Mouse (Mus musculus) CH12.LX (cell line): ENCODE measurements at regions not wholly inside any gene's neighbourhood (a gene's known extent, or its start where the extent isn't known, plus 50 kb on each side); places are given as distances from the start of the nearest gene placed in this dataset.

Experiments
- DNase-seq: peaks from one replicate; pipeline ENCODE4 v3.0.0-alpha.2; 2013; ENCODE audit errors: extremely low read depth
- H3K27ac ChIP-seq: 2 replicates; pipeline ENCODE4 v1.5.1; 2012; ENCODE audit warnings: low read depth, mild to moderate bottlenecking, control low read depth, moderate library complexity; ENCODE audit not compliant: insufficient read depth
- H3K27me3 ChIP-seq: replicated peaks from 2 replicates; pipeline ENCODE3; 2012; ENCODE audit warnings: inconsistent platforms
- H3K36me3 ChIP-seq, 2 experiments: replicated peaks in 1 of 2; 2 replicates each; pipeline versions ENCODE3 to v1.6.1; 2012; ENCODE audit warnings: inconsistent platforms in 1 of 2, low read length in 1 of 2, mild to moderate bottlenecking in 1 of 2, mixed read lengths in 1 of 2, moderate library complexity in 1 of 2; ENCODE audit not compliant: control insufficient read depth in 1 of 2, insufficient read depth in 1 of 2
- H3K4me1 ChIP-seq, 2 experiments: 2 replicates each; pipeline ENCODE4 v1.6.1; 2012; ENCODE audit warnings: inconsistent platforms in 1 of 2, moderate library complexity in 1 of 2; ENCODE audit not compliant: insufficient read depth in 2 of 2, control insufficient read depth in 1 of 2
- H3K4me2 ChIP-seq: 2 replicates; pipeline ENCODE4 v1.6.1; 2012; ENCODE audit warnings: low read depth, mild to moderate bottlenecking, control low read depth; ENCODE audit not compliant: poor library complexity, insufficient read depth, severe bottlenecking
- H3K4me3 ChIP-seq, 3 experiments: fragments of 150-350 bp in 1 of 3; sonication (generic) in 1 of 3; replicated peaks in 1 of 3; 2 replicates each; pipeline versions ENCODE3 to v1.5.1; 2011 to 2012; ENCODE audit warnings: low read depth in 2 of 3, low read length in 2 of 3, mild to moderate bottlenecking in 2 of 3, moderate library complexity in 2 of 3, control low read depth in 1 of 3, improper control_type of control experiment in 1 of 3, inconsistent platforms in 1 of 3, mixed read lengths in 1 of 3; ENCODE audit not compliant: poor library complexity in 1 of 3
- H3K79me2 ChIP-seq: replicated peaks from 2 replicates; pipeline ENCODE4 v1.6.1; 2012; ENCODE audit warnings: mild to moderate bottlenecking, moderate library complexity; ENCODE audit not compliant: control insufficient read depth, poor library complexity, insufficient read depth, severe bottlenecking; ENCODE audit errors: extremely low read depth
- H3K9ac ChIP-seq: 2 replicates; pipeline ENCODE4 v1.6.1; 2012; ENCODE audit warnings: low read depth, mild to moderate bottlenecking, control low read depth, moderate library complexity; ENCODE audit not compliant: insufficient read depth
- H3K9me3 ChIP-seq: replicated peaks from 2 replicates; pipeline ENCODE3; 2012; ENCODE audit warnings: low read length, inconsistent platforms, mixed read lengths
- BHLHE40 ChIP-seq: IDR thresholded peaks from 2 replicates; pipeline ENCODE4 v1.6.1; 2011; ENCODE audit warnings: mild to moderate bottlenecking, low read depth, low read length, improper control_type of control experiment
- CHD2 ChIP-seq: IDR thresholded peaks from 2 replicates; pipeline ENCODE4 v1.6.1; 2011; ENCODE audit warnings: low read length, improper control_type of control experiment
- E2F4 ChIP-seq: IDR thresholded peaks from 2 replicates; pipeline ENCODE4 v1.6.1; 2011; ENCODE audit warnings: low read depth, low read length, improper control_type of control experiment; ENCODE audit not compliant: insufficient replicate concordance
- JUND ChIP-seq: conservative IDR thresholded peaks from 2 replicates; pipeline ENCODE4 v1.6.1; 2011; ENCODE audit warnings: low read depth, low read length, improper control_type of control experiment
- KAT2A ChIP-seq: IDR thresholded peaks from 2 replicates; pipeline ENCODE4 v1.6.1; 2012; ENCODE audit warnings: low read length, improper control_type of control experiment, inconsistent platforms; ENCODE audit not compliant: insufficient replicate concordance
- MAFK ChIP-seq: IDR thresholded peaks from 2 replicates; pipeline ENCODE4 v1.6.1; 2011; ENCODE audit warnings: low read length, improper control_type of control experiment; ENCODE audit not compliant: insufficient replicate concordance
- MAX ChIP-seq: IDR thresholded peaks from 2 replicates; pipeline ENCODE4 v1.6.1; 2011; ENCODE audit warnings: low read length, improper control_type of control experiment
- MEF2A ChIP-seq: IDR thresholded peaks from 2 replicates; pipeline ENCODE4 v1.6.1; 2014; ENCODE audit warnings: low read depth, mild to moderate bottlenecking, inconsistent platforms, low read length, improper control_type of control experiment, borderline replicate concordance
- MXI1 ChIP-seq: IDR thresholded peaks from 2 replicates; pipeline ENCODE4 v1.6.1; 2011; ENCODE audit warnings: mild to moderate bottlenecking, low read depth, low read length, improper control_type of control experiment
- MYC ChIP-seq: IDR thresholded peaks from 2 replicates; pipeline ENCODE4 v1.6.1; 2011; ENCODE audit warnings: low read depth, mild to moderate bottlenecking, improper control_type of control experiment, low read length
- NELFE ChIP-seq: IDR thresholded peaks from 2 replicates; pipeline ENCODE4 v1.6.1; 2011; ENCODE audit warnings: low read depth, low read length, improper control_type of control experiment
- POLR2A ChIP-seq: IDR thresholded peaks from 2 replicates; pipeline ENCODE4 v1.6.1; 2011; ENCODE audit warnings: low read depth, mild to moderate bottlenecking, improper control_type of control experiment, low read length
- POLR2AphosphoS2 ChIP-seq: IDR thresholded peaks from 2 replicates; pipeline ENCODE4 v1.6.1; 2011; ENCODE audit warnings: low read depth, low read length, improper control_type of control experiment
- RCOR1 ChIP-seq: conservative IDR thresholded peaks from 2 replicates; pipeline ENCODE4 v1.6.1; 2012; ENCODE audit warnings: low read depth, mild to moderate bottlenecking, inconsistent platforms, low read length, improper control_type of control experiment
- SIN3A ChIP-seq: IDR thresholded peaks from 2 replicates; pipeline ENCODE4 v1.6.1; 2012; ENCODE audit warnings: low read length, improper control_type of control experiment, inconsistent platforms
- SMC3 ChIP-seq: IDR thresholded peaks from 2 replicates; pipeline ENCODE4 v1.6.1; 2011; ENCODE audit warnings: low read depth, low read length, improper control_type of control experiment
- TBP ChIP-seq: conservative IDR thresholded peaks from 2 replicates; pipeline ENCODE4 v1.6.1; 2011; ENCODE audit warnings: low read depth, low read length, improper control_type of control experiment
- TCF12 ChIP-seq: IDR thresholded peaks from 2 replicates; pipeline ENCODE4 v1.6.1; 2014; ENCODE audit warnings: low read depth, mild to moderate bottlenecking, inconsistent platforms, low read length, improper control_type of control experiment
- UBTF ChIP-seq: IDR thresholded peaks from 2 replicates; pipeline ENCODE4 v1.6.1; 2012; ENCODE audit warnings: low read depth, mild to moderate bottlenecking, inconsistent platforms, low read length, improper control_type of control experiment, moderate library complexity
- USF1 ChIP-seq: IDR thresholded peaks from 2 replicates; pipeline ENCODE4 v1.6.1; 2014; ENCODE audit warnings: low read depth, mild to moderate bottlenecking, inconsistent platforms, low read length, improper control_type of control experiment
- USF2 ChIP-seq: conservative IDR thresholded peaks from 2 replicates; pipeline ENCODE4 v1.6.1; 2011; ENCODE audit warnings: low read depth, low read length, improper control_type of control experiment
- ZC3H11A ChIP-seq: IDR thresholded peaks from 2 replicates; pipeline ENCODE4 v1.6.1; 2012; ENCODE audit warnings: low read depth, mild to moderate bottlenecking, inconsistent platforms, low read length, improper control_type of control experiment
- ZKSCAN1 ChIP-seq: IDR thresholded peaks from 2 replicates; pipeline ENCODE4 v1.6.1; 2012; ENCODE audit warnings: low read depth, inconsistent platforms, low read length, improper control_type of control experiment, borderline replicate concordance
- ZMIZ1 ChIP-seq: IDR thresholded peaks from 2 replicates; pipeline ENCODE4 v1.6.1; 2012; ENCODE audit warnings: low read depth, mild to moderate bottlenecking, inconsistent platforms, low read length, improper control_type of control experiment
- ZNF384 ChIP-seq: IDR thresholded peaks from 2 replicates; pipeline ENCODE4 v1.6.1; 2012; ENCODE audit warnings: low read depth, low read length, improper control_type of control experiment, inconsistent platforms
- dilution Hi-C: fragments of 300-500 bp; cut with MboI; formaldehyde crosslinking; loops from 2 replicates; pipeline ENCODE4 v1.14.3; 2020; ENCODE audit warnings: low sequenced_read_pairs; ENCODE audit not compliant: extremely low pct_unique_long_range_greater_than_20kb, extremely low pct_ligation_motif_present
- in situ Hi-C: fragments of 300-500 bp; cut with MboI; formaldehyde crosslinking; loops from 3 replicates; pipeline ENCODE4 v1.14.3; 2019; ENCODE audit warnings: low sequenced_read_pairs, low pct_ligation_motif_present, low pct_unique_long_range_greater_than_20kb, mixed read lengths

GRCm38 (mm10) chr3:118465611-118466010 lies 96.3 kb upstream of the Dpyd start:
- Histone ChIP-seq H3K9ac (no peak overlapping the region), H3K9me3 (no peaks in the 10 kb centered on the region), H3K36me3 (no peaks in the 10 kb centered on the region), H3K4me2 (no peak overlapping the region), H3K27me3 (no peaks in the 10 kb centered on the region), H3K4me1 (no peaks in the 10 kb centered on the region), H3K4me3 (no peak overlapping the region), H3K27ac (no peak overlapping the region), H3K79me2 (no peaks in the 10 kb centered on the region)
- dilution Hi-C loops (no loop called here), in situ Hi-C loops (no loop called here)
- TF ChIP-seq MAFK (no peak), BHLHE40 (no peak), TBP (no peak), E2F4 (no peak), UBTF (no peak), USF2 (no peak), MYC (no peak), NELFE (no peak), MAX (no peak), RCOR1 (no peak), KAT2A (no peak), CHD2 (no peak), SIN3A (no peak), TCF12 (no peak), MEF2A (no peak), JUND (no peak)
- DNase-seq = no peak

GRCm38 (mm10) chr3:118472215-118472799 lies 89.6 kb upstream of the Dpyd start:
- H3K36me3 ChIP-seq = no peaks in the 10 kb centered on the region
- no peaks in the 10 kb centered on the region for H3K9me3 ChIP-seq
- dilution Hi-C loops = no loop called here
- no peak overlapping the region for H3K9ac ChIP-seq
- H3K4me1 ChIP-seq = no peaks in the 10 kb centered on the region
- TF ChIP-seq POLR2AphosphoS2 (no peak), ZC3H11A (no peak), ZNF384 (no peak), ZMIZ1 (no peak), MXI1 (no peak), NELFE (no peak), CHD2 (no peak), ZKSCAN1 (no peak), SMC3 (no peak), POLR2A (no peak), USF1 (no peak)
- no peak overlapping the region for H3K4me3 ChIP-seq
- no peaks in the 10 kb centered on the region for H3K27me3 ChIP-seq
- no peak overlapping the region for H3K4me2 ChIP-seq
- DNase-seq = no peak
- H3K79me2 ChIP-seq = no peaks in the 10 kb centered on the region
- in situ Hi-C loops = no loop called here
- H3K27ac ChIP-seq = no peak overlapping the region
